Mouse (Mus musculus) embryonic fibroblast, embryonic 13.5 days (primary cell): ENCODE data around the gene Olfr654.

Experiments
- CTCF ChIP-seq: IDR thresholded peaks from 2 replicates; pipeline ENCODE4 v1.5.1; 2011; ENCODE audit warnings: mild to moderate bottlenecking, control low read depth, low read length, moderate library complexity, borderline replicate concordance; ENCODE audit not compliant: insufficient read depth
- POLR2A ChIP-seq: IDR thresholded peaks from 2 replicates; pipeline ENCODE4 v1.6.1; 2011; ENCODE audit warnings: low read depth, mild to moderate bottlenecking, control low read depth, low read length, moderate library complexity

DNA sequence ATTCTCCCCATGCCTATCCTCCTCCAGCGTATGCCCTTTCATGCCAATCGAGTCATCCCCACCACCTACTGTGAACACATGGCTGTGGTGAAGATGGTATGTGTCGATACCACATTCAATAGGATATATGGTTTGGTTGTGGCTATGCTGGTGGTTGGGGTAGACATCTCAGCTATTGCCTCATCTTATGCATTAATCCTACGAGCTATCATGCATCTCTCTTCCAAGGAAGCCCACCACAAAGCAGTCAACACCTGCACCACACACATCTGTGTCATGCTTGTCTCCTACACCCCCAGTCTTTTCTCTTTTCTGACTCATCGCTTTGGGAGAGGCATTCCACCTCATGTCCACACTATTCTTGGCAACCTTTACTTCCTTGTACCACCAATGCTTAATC, 1.4 kb downstream of the Olfr654 start:
- TF ChIP-seq CTCF: no peak
- no peak for TF ChIP-seq POLR2A
